Mouse (Mus musculus): ENCODE data around the gene Gna13. TPM values are rescaled to one million over a fixed set of nuclear protein-coding genes. Genes with fewer than 3 reads are reported as not detected.

Gene Gna13
- total RNA-seq, 2 experiments from 2014 or later = 24.3 to 32.4 TPM

DNA sequence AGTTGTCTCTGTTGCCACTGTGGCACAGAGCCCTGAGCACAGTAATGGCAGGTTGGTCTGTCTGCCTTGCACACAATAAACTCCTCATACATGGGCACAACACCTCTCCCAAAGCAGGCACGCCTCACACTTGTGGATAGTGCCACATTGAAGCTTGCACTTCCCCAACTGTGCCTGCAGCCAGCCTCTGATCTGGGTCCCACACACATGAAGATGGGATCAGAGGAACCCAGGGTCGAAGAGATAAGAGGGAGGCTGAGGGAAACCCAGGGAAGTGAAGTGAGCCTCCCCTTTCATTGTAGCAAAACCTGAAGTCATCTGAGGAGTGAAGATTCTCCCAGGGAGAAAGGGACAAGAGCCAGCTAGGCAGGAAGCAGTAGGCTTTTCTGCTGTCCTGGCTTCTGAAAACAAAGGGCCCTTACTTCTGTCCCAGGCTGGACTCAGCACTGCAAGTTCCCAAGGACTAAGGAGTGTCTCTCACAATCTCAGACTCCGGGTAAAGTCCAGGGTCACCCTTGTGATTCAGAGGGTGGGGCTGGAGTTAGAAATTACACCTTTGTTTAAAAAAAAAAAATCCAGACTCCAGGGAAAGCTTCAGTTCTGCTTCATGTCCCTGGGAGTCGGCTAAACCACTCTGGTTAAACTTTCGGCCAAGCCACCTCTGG, 12.8 kb upstream of the Gna13 start:
- DNase-seq (ENCODE audit: low spot score) = no peak

DNA sequence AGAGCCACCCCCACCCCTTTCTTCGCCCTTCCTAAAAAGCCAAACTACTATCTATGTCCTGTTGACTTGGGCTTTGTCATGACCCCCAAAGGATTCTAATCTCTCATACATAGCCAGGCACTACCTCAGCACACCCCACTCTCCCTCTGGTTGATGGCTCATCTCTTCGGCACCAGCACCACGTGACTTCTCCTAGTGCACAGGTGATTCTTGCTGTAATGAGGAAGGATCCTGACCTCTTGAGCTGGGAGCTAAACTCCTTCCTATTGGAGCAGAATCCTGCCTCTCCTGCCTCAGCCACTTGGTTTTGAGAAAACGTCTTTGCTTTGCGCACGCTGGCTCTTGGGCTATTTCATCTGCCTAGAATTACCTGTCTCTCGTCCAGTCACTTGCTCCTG, 12.3 kb upstream of the Gna13 start:
- DNase-seq (ENCODE audit: low spot score) = no peak

DNA sequence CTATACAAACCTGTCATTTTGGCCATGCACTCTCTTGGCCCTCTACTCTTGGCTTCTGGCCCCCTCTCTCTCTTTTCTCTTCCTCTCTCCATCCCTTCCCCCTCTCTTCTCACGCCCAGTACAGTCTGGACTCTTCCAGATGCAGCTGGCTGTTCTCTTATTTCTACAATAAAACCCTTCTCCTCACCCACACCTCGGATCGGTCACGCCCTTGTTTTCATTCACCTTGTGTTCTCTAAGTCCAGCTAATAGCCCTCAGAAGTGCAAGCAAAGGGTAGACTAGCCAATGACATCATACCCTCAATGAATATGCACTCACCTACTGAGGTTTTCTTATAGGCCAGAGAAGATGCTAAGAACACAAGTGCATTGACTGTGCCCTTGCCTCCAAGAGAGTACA, 11.1 kb upstream of the Gna13 start:
- no peak for DNase-seq (ENCODE audit: low spot score)

DNA sequence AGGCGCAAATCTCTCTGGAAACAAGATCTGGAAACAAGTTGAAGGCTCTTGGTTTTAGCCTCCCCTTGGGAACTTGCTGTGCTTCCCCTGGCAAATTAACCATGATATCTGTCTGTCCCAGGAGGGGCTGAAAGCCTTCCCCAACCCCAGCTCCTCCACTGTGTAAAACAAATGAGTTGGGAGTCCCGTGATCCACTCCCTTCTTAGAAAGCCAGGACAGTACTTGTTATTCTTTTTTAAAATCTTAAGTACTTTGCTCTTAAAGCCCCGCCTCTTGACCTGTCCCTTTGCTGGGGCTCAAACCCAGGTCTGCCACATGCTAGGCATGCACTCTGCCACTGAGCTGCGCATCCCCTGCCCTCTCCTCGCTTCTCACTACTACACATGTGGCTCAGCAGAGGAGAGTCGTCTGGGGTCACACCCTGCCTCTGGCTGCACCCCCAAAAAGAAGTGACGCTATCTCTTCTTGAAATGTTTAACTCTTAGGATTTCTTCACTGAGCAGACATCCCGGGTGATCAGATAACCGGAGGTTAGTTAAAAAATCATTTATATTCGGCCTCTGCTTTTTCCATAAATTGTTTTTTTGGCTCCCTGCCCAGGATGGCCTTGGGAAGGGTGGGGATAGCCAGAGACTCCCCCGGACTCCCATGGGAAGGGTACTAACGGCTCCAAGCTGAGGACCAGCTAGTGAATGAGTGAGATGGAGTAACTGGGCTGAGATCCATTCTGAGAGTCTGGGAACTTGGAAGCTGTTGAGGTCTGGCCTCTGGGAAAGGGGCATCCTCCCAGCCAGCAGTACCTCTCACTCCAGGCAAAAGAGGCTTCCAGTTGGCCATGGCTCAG, 9.0 kb upstream of the Gna13 start:
- DNase-seq (ENCODE audit: low spot score) = no peak

DNA sequence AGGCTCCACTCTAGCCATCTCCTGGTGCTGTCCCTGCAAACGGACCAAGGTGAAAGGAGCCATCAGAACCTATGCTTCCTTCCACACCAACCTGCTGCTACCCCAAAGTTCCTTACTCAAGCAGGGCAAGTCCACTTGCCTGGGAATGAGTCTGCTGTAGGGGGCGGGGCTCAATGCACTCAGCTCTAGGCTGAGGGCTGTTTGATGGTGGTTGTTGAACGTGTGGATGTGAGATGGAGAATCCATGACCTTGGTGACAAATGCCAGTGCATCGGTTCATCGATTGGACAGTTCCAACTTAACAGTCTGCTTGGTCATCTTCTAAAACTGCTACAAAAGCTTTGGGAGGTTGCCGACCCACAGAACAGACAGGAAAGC, 8.4 kb upstream of the Gna13 start:
- no peak for DNase-seq (ENCODE audit: low spot score)

DNA sequence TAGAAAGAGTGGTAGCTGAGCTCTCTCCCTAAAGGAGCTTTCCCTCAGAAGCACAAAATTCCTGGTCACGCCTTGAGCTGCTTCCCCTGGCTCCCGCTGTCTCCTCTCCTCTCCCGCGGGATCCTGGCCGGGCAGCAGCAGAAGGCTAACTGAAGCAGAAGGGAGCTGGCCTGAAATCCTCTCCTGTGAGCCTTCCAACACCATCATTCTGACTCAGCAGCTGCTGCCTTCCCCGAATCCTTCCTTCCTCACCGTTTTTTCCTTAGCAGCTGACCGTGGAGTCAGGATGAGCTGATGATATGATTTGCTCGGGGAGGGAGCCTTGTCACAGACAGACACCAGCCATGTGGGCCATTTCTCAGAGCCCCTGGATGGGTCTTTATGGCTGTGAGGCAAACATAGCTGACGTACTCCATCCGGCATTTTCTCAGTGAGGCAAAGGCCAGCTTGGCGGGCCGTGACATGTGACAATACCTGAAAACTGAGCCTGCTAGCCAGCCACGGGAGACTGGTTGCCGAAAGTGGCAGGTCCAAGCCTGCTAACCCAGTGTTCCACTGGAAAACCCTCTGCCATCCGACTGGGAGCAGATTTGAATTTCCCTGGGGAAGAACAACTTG, 6.8 kb upstream of the Gna13 start:
- peak; percentile 76 for DNase-seq (ENCODE audit: low spot score)

DNA sequence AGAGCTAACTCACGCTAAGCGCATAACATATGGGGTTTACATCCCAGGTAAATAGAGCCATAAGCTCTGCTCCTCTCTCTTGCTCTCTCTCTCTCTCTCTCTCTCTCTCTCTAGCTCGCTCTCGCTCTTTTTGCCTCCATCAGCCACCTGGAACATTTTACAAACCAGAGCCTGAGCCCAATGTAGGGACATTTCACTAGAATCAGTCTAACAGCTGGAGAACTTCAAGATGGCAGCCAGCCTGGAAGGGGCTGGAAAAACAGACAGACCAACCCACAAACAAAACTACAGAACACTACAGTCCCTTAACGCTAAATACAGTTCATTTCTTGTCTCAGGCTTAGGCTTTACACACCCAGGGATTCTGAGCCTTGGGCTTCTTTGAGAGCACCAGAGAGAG, 5.5 kb upstream of the Gna13 start:
- no peak for DNase-seq (ENCODE audit: low spot score)

DNA sequence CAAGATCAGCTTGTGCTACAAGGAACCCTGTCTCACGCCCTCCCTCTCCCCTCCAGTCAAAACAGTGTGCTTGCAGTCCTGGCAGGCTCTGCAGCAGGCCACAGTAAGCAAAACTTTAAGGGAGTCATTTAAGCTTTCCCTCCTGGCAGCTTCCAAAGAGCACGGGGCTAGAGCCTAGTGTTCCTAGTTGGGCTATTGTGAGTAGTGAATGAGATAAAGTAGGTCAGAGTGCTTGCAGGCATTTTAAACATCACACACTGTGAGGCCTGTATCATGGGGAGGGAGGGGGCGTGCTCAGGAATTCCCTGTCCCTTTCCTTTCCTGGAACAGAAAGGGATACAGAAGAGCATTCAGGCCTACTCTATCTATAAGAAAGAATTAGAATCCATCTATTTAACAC, 4.1 kb upstream of the Gna13 start:
- DNase-seq (ENCODE audit: low spot score) = no peak

DNA sequence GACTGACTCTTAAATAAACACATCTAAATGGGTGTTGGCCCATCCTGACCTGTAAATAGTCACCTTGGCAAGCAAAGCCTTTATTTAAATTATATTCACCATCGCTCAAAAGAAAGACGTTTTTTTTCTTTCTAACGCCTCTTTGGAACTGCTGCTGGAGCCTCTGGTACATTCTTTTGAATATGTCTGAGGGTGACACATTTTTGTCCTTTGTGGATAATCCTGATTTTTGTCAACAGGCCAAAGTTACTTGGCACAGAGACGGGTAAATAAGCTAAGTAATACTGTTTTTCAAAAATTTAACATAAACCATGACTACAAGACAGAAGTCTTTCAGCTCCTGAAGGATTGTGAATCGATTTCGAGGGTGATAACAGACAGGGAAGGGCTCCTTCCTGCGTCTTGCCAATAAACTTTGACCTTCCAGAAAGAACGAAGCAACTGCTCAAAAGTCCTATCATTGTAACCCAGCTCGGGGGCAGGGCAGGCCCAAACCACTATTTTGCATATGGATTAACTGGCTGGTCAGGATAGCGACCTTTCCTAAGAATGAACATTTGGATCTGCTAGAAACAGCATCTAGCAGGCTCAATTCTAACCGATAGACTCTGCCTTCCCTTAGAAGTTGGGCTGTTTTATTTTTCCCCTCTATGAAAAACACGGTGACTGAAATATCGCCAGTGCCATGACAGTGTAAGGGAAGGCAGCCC, 3.4 kb upstream of the Gna13 start:
- DNase-seq (ENCODE audit: low spot score) = no peak

DNA sequence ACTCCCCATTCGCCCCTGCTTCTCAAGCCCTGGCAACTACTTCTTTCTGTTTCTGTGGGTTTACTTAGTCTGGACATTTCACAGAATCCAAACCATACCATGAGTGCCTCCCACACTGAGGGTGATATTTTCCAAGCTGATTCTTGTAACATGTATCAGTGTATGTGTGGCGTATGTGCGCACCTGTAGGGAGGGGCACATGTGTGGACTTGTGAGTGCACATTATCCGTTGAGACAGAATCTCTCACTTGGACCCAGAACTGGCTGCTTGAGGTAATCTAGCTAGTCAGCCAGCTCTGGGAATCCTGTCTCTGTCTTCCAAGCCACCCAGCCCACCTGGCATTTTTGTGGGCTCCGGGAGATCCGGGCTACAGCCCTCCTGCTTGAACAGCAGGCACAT, 2.5 kb upstream of the Gna13 start:
- DNase-seq (ENCODE audit: low spot score) = no peak

DNA sequence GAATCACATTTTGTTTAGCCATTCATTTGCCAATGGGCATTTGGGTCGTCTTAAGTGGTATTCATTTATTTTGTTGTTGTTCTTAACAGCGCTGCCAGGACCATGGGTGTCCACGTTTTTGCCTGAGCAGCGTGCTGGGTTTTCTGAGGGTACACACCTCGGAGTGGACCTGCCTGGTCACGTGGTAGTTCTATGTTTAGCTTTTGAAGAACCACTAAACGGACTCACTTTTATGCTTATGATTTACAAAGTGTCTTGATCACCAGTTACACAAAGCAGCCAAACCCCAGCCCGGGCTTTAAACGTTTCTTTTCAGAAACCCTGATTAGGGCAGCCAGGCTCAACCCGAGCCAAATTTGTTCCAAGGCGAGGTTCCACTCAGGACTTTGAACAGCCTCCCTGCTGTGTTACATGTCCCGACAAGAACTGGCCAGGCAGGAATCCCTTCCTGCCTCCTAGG, 2.0 kb upstream of the Gna13 start:
- no peak for DNase-seq (ENCODE audit: low spot score)

DNA sequence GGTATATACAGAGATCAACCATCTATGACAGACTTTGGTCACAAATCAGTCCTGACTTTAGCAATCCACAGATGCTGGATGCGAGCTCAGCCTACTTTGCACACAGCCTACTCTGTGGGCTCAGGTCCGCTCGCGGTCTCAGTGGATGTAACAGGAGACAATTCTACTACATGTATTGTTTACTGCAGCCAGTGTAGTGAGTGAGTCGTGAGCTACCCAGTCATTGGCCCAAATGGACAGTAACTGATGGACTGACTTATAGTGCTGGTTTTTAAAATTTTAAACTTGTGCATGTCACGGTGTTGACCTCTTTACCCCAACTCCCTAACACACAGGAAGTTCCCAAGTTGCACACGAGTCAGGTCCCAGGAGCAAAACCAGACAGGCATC, 1.4 kb upstream of the Gna13 start:
- DNase-seq (ENCODE audit: low spot score) = no peak

DNA sequence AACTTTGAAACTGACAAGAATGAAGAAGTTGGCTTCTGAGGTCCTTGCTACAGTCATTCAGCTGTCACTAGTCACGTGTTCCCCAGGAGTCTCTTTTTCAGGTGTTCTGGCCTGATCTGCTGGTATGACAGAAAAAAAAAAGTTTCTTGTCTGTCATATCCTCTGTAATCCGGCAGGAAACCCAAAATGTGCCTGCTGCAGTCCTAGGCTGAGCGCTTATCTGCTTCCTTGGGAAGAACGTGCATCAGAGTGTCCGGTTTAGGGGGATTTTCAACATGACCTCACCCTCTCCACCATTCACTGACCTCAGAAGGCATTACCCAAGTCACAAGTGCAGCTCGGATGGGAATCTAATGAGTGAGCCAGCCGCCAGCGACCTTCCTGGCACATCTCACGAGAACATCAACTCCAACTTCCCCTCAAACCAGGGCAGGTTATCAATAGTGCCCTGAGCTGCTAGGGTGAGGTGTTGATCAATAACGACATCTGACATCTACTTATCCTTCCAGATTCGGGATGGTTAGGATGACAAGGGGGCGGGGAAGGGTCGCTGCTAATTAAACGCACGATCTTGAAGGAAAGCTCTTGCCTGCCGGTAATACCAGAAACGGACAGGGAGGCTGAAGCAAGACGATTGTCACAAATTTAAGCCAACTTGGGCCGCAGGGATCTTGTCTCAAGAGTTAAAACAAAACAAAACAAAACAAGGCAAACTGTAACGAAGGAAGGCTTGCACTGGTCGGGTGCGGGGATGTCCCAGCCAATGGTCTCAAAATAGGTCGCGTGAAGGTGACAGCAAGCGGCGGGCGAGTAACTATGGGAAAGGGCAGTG, 784 bp upstream of the Gna13 start:
- peak; percentile 52 for DNase-seq (ENCODE audit: low spot score)

DNA sequence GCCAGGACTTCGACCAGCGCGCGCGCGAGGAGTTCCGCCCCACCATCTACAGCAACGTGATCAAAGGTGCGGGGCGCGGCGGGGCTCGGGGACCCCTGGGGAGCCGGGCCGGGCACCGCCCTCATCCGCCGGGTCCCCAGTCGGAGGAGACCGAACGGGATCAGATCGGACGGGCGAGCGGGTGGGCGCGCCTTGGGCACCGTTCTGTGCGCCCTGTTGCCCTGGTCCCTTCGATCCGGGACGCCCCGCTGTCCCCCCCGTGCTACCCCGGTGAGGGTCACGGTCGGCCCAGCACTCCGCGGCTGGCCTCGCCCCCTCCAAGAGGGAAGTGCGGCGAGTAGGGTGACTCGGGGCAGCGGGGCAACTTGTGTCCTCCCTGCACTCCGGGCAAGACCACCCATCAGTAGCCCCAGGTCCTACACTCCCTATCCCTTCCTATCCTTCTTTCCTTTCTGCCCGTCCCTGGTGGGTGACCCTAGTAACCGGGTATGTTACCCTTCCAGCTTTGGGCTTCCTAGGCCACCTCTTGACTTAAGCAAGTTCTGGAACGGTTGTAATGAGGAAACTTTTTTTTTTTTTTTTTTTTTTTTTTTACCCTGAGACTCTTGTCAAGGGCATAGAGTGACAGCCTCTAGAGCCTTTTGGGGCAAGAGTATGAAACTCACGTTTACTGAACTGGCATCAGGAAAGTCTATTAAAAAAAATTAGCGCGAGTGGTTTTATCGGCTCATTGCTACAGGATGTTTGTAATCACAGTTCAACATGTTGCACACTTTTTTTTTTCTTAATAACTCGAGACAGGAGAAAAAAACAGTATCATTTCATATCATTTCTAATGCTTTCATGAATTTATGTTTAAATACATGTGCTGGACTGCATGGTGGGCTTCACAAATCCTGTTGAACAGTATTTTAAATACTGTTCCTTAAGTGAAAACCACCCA, 831 bp downstream of the Gna13 start:
- DNase-seq (ENCODE audit: low spot score) = peak; percentile 44

DNA sequence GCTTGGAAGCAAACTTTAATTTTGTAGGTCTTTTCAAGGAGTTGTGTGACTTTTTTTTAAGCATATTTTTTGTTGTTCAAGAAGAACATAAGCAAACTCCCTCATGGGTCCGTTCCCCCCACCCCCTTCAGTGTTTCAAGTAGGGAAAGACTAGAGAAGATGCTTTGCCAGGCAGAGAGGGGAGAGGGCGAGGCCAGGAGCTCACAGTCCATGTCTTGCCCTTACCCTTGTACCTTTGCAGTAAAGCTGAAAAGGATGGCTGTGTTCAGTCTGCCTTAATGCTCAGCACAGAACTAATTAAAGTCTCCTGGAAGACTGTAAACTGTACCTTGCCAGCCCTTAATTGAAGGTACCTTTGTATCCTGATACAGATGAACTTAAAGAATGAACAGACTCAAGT, 1.7 kb downstream of the Gna13 start:
- no peak for DNase-seq (ENCODE audit: low spot score)

DNA sequence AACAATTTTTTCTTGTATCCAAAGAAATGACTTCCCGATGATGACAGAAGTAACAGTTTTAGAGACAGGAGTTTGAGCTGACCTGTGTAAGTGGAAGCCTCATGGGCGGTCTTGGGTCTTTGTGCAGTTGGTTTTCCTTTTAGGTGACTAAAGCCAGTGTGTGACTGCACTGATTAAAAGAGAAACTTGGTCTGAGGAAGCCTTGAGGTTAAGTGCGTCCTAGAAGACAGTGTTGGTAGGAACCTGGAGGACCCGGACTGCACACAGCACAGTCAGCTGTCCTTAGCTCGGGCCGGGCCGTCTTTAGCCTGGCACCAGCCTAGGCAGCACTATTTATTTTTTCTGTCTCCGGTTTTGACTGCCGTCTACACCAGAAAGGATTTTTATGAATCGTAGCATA, 2.2 kb downstream of the Gna13 start:
- no peak for DNase-seq (ENCODE audit: low spot score)

DNA sequence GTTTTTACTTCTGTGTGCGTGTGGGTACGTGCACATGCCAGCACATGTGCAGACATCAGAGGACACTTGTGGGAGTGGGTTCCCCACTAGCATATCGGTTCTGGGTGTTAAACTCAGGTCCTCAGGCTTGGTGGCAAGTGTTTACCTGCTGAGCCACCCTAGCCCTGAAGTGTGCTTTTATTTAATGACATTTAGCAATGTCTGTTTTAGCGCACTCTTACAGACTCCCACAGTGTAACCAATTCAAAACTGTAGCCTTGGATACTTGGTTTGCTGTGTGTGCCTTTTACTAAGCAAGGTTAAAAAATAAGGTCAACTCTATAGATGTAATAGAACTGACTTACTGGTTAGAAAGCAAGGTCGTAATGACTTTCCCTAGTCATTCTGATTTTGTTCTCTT, 3.2 kb downstream of the Gna13 start:
- DNase-seq (ENCODE audit: low spot score) = no peak

DNA sequence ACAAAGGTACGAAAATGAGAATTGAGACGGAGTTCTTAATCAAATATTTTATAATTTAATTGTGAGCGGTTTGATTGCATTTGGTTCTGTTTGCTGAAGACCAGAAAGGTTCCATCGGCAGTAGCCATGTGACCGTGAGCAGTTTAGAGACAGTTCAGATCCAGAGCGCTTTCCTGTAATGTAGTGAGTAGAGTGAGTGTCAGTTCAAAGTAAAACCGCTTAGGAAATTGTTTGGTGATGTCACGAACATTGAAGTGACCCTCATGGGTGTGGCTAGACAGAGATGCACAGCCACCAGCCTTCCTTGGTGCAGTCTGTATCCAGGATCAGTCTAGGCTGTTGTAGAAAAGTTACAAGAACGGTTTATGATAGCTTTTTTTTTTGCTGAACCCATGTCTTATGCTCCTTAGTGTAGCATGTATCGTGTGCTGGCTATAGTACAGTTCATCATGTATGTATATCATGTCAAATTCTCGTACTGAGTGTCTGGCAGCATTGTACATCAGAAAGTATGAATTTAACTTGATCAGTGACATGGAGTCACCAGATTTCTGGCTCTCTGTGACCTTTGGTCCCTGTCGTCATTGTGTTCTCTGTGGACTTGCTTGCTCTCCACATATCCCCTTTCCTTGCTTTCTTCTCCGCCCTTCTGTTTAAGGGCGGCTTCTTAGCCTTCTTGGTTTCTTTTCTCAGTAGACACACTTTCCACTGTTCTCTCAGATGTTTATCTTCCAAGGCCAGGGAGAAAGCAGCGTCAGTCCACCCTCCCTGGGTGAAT, 4.4 kb downstream of the Gna13 start:
- DNase-seq (ENCODE audit: low spot score) = no peak

DNA sequence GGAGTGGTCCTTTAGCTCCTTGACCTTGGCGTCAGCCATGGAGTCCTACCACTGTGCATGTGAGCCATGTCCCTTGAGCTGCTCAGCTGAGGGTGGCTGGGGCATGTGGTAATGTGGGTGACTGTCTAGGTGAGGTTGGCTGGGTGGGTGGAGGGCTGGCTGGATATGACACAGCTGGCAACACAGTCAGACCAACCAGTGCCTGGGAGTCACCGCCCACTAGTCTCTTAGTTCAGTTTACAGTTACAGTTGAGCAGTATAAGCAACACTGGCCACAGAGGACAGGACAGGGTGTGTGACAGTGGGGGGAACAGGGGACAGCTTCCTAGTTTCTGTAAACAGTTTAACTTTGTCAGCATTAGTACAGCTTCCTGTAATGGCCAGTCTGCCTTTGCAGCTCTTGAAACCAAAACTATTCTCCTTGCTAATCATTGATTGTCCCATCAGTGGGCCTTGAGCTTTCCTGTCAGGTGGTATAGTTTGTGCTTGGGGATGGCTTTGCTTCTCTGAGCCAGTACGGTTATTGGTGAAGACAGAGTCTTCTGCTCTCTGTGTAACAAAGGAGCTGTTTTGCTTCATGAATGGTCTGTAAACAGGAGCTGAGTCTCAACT, 6.5 kb downstream of the Gna13 start:
- DNase-seq (ENCODE audit: low spot score) = peak; percentile 29

Measured in gastrocnemius, adult 18-20 months (tissue).